Mouse (Mus musculus) ovary, adult 2 months (tissue): Measurements from ENCODE around the gene 2010111I01Rik. TPM values are rescaled to one million over a fixed set of nuclear protein-coding genes. Genes with fewer than 3 reads are reported as not detected.

ENCODE experiments used
- polyA plus RNA-seq: library from polyadenylated mRNA; depleted of rRNA; stranded (reverse); fragments of >200 nt; gene quantifications from 2 replicates; pipeline ENCODE4 v1.2.3, GENCODE M21; 2012; rRNA removed

The 2010111I01Rik gene
- polyA plus RNA-seq, result 67.1 and 73.8 TPM in 2 replicates

GRCm38 (mm10) chr13:62964640-62965311 is at the start of gene 2010111I01Rik:
2010111I01Rik (plus strand) TSS chr13:62964893.

Other genes starting within 250 kb of the 2010111I01Rik start
- gene Platr25, start 204.2 kb upstream of the 2010111I01Rik start, polyA plus RNA-seq, result 0.53 and 0.71 TPM in 2 replicates
- gene Gm5141, start 179.1 kb upstream of the 2010111I01Rik start, polyA plus RNA-seq, result 0.54 and 1.4 TPM in 2 replicates
- gene Fbp2, start 106.5 kb upstream of the 2010111I01Rik start, polyA plus RNA-seq, result 2.9 and 3.3 TPM in 2 replicates
- 2.4 and 4.4 TPM in 2 replicates for gene Fbp1, start 76.6 kb upstream of the 2010111I01Rik start, polyA plus RNA-seq